Mouse (Mus musculus): ENCODE measurements at regions not wholly inside any gene's neighbourhood (a gene's known extent, or its start where the extent isn't known, plus 50 kb on each side); places are given as distances from the start of the nearest gene placed in this dataset.

DNA sequence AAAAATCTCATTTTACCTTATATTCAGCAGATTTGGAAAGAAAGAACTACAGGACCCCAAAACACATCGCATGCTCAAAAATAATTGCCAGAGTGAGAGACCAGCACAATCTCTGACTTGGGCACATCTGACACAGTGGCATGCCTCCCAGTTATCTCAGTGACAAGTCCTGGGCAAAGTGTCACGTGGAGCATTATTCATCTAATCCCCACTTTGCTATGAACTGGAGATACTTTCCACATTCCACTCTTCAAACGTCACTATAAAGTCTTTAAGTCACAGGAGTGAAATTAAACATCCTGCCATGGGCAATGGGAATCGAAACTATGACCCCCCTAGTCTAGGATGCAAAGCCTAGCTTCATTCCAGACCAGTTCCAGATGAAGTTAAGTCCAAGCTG lies 93.5 kb upstream of the Ssbp2 start:
- TF ChIP-seq MAFK (IDR thresholded peaks at IDR 0.05; ENCODE audit: borderline replicate concordance, low read depth, low read length) (no peak), BHLHE40 (IDR thresholded peaks at IDR 0.05; ENCODE audit: borderline replicate concordance, low read depth, low read length) (no peak), ZC3H11A (IDR thresholded peaks at IDR 0.05; ENCODE audit: low read depth, low read length) (no peak), ETS1 (IDR thresholded peaks at IDR 0.05; ENCODE audit: low read depth, low read length) (no peak)

Measured in MEL (cell line).